Mouse (Mus musculus) duodenum, adult 2 months (tissue): ENCODE results near the gene Nrn1. TPM values are rescaled to one million over a fixed set of nuclear protein-coding genes. Genes with fewer than 3 reads are reported as not detected.

Experiments used
- polyA plus RNA-seq: library from polyadenylated mRNA; depleted of rRNA; stranded (reverse); fragments of >200 nt; gene quantifications from 2 replicates; pipeline ENCODE4 v1.2.3, GENCODE M21; 2012; ENCODE audit warnings: low replicate concordance; rRNA removed

Gene Nrn1
- polyA plus RNA-seq = 0.76 and 2.2 TPM in 2 replicates

DNA sequence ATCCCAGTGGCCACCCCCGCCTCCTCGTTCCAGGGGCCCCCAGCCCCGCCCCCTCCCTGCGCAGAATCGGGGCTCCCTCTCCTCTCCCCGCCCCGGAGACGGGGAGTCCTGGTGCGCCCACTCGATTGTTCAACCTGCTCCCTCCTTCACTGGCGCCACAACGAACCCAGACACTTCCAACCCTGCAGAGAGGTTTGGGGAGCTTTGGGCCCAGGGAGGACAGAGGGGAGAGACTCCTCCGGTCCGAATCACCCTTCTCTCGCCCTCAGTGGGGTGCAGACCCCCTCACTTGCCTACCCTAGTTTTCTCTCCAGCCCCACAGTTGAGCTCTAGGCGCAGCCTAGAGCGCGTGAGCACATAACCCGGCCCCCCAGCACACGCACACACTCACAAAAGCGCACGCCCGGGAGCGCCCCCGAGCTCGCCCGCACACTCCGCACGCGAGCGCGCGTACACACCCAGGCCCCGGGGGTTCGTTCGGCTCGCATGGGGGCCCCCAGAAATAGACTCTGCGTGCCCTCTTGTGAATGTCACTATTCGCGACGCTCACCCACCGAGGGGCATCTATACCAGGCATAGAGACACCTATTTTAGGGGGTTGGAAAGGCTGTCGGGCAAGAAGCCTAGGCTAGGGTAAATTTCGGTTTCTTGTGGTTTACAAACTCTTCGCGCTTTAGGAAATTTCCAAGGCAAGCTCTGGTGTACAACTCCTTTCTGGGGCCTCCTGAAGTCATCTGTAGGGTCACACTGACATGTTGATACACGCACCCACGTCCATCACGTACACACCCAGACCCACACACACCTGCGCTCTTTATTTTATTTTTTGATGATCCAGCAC, at the start of gene Nrn1:
Nrn1 (minus strand) TSS at position 401 of the 841 bp plus-strand sequence.

